Mouse (Mus musculus): ENCODE results near the gene Psmc3ip. TPM values are rescaled to one million over a fixed set of nuclear protein-coding genes. Genes with fewer than 3 reads are reported as not detected.
A peak's percentile ranks its signal among the peaks of the same experiment; 100 is the strongest.
"Not testable (repeated sequence)": the region's sequence is repeated elsewhere in the genome, so short reads cannot be mapped to it uniquely, and the experiment has no call there.

Psmc3ip gene
- polyA plus RNA-seq, 1 experiment from 2014 or later, result 43.5 TPM

DNA sequence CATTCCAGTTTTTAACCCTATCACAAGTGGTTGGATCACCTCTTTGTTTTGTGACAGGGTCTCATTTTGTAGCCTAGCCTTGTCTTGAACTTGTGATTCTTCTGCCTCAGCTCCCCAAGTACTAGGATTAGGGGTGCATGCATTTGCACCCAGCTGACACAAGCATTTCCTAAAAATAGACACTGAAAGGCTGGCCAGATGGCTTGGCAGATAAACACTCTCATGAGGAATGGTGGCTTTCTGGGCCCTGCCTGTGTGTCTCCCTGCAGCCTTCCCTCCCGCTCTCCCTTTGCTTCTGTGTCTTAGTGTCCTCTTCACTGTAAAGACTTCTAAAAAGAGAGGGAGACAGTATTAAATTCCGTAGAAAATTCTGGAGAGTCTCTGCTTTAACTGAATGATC lies 36.0 kb upstream of the Psmc3ip start:
- 89% methylated on average over 2 of the region's 2 CpGs for WGBS

DNA sequence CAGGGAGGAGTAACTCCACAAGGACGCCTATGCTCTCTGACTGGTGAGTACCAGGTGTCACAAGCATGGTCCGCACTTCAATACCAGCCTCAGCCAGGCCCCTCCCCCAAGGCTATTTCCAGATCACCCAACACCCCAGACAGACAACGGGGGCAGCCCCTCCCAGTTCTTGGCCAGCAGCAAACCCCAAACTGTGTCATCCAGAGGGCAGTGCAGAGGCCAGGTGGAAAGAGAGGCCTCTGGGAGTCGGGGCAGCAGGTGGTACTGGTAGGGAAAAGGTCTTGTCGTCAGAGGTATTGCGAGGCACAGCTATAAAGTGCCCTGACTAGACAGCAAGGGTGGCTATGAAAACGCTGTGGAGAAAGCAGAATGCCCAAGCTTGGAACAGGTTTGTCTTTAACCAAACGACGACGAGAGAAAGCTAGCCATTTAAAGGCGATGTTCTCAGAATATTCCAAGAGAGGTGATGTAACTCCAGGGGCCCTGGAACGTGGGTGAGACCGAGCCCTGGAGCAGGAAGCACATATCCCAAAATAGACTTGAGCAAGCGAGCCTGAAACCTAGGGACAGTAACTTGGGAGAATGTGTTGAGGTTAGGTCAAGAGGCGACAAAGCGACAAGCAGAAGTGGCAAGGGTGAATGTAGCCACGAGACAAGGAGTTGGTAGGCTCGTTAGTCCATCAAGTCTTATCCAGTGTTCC lies 35.0 kb upstream of the Psmc3ip start:
- ATAC-seq (ENCODE audit: insufficient number of reproducible peaks, insufficient read depth, low FRiP score, low TSS enrichment, low read depth), result no peak
- no peaks in the 10 kb centered on the region for H3K27me3 ChIP-seq
- no peak overlapping the region for H3K27ac ChIP-seq
- no peaks in the 10 kb centered on the region for H3K4me1 ChIP-seq
- WGBS, result 48% methylated on average over 18 of the region's 18 CpGs
- no peak overlapping the region for H3K4me3 ChIP-seq
- H3K9me3 ChIP-seq, result peaks cover 9% of the 10 kb centered on the region; the same call in 1 of the 2 replicates
- no peak overlapping the region for H3K4me2 ChIP-seq
- H3K36me3 ChIP-seq, result peaks cover 18% of the 10 kb centered on the region
- H3K9ac ChIP-seq, result no peak overlapping the region

More for the DNA sequence above, 36.0 kb upstream of the Psmc3ip start:
- H3K4me3 ChIP-seq, result no peak overlapping the region
- H3K9me3 ChIP-seq, result peaks cover 9% of the 10 kb centered on the region; the same call in 1 of the 2 replicates
- H3K36me3 ChIP-seq, result peaks cover 8% of the 10 kb centered on the region
- no peaks in the 10 kb centered on the region for H3K4me1 ChIP-seq
- H3K27me3 ChIP-seq, result no peaks in the 10 kb centered on the region
- H3K9ac ChIP-seq, result no peak overlapping the region
- no peak overlapping the region for H3K4me2 ChIP-seq
- no peak for ATAC-seq (ENCODE audit: insufficient number of reproducible peaks, insufficient read depth, low FRiP score, low TSS enrichment, low read depth)
- H3K27ac ChIP-seq, result no peak overlapping the region

DNA sequence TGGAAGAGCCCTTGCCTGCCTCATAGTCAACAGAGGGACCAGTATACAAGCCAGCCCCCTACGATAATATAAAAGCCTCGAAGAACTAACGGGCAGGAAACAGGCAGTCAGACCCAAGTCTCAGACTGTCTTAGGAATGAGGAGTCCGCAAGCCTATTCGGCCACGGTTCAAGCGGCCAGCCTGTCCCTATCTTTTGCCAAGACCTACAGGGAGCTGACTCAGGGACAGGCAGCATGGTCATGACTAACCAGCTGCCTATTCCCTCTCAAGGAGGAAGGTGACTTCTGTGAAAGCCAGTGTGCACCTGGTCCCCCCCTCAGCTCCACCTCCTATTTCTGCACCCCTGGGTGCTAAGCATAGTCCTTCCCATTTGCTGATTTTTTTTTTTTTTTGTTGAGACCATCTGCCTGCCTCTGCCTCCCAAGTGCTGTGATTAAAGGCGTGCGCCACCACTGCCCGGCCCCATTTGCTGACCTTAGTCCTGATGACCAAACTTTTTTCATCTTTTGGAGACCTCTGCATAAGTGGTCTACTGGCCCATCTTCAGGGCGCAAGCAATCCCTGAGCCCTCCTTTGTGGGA lies 33.9 kb upstream of the Psmc3ip start:
- peaks cover 9% of the 10 kb centered on the region; the same call in 1 of the 2 replicates for H3K9me3 ChIP-seq
- H3K4me2 ChIP-seq, result no peak overlapping the region
- no peak for ATAC-seq (ENCODE audit: insufficient number of reproducible peaks, insufficient read depth, low FRiP score, low TSS enrichment, low read depth)
- H3K9ac ChIP-seq, result no peak overlapping the region
- 86% methylated on average over 11 of the region's 11 CpGs for WGBS
- H3K4me3 ChIP-seq, result no peak overlapping the region
- H3K27me3 ChIP-seq, result no peaks in the 10 kb centered on the region
- H3K36me3 ChIP-seq, result peaks cover 24% of the 10 kb centered on the region
- H3K27ac ChIP-seq, result no peak overlapping the region
- H3K4me1 ChIP-seq, result no peaks in the 10 kb centered on the region

GRCm38 (mm10) chr11:101127075-101127474 lies 31.8 kb upstream of the Psmc3ip start:
- no peak for ATAC-seq (ENCODE audit: insufficient number of reproducible peaks, insufficient read depth, low FRiP score, low TSS enrichment, low read depth)
- no peak overlapping the region for H3K4me2 ChIP-seq
- H3K9me3 ChIP-seq, result peaks cover 9% of the 10 kb centered on the region; the same call in 1 of the 2 replicates
- H3K4me3 ChIP-seq, result no peak overlapping the region
- H3K27me3 ChIP-seq, result no peaks in the 10 kb centered on the region
- no peak overlapping the region for H3K9ac ChIP-seq
- 100% methylated on average over 1 of the region's 1 CpGs for WGBS
- H3K4me1 ChIP-seq, result no peaks in the 10 kb centered on the region
- H3K27ac ChIP-seq, result no peak overlapping the region
- H3K36me3 ChIP-seq, result peaks cover 43% of the 10 kb centered on the region

GRCm38 (mm10) chr11:101125008-101125407 lies 29.8 kb upstream of the Psmc3ip start:
- H3K36me3 ChIP-seq, result peaks cover 43% of the 10 kb centered on the region
- peaks cover 12% of the 10 kb centered on the region for H3K4me1 ChIP-seq
- not testable (repeated sequence) for H3K4me2 ChIP-seq; ATAC-seq (ENCODE audit: insufficient number of reproducible peaks, insufficient read depth, low FRiP score, low TSS enrichment, low read depth); H3K27me3 ChIP-seq; H3K27ac ChIP-seq; H3K9me3 ChIP-seq; H3K4me3 ChIP-seq; H3K9ac ChIP-seq
- 94% methylated on average over 9 of the region's 9 CpGs for WGBS

GRCm38 (mm10) chr11:101124494-101124893 lies 29.3 kb upstream of the Psmc3ip start:
- H3K4me2 ChIP-seq; ATAC-seq (ENCODE audit: insufficient number of reproducible peaks, insufficient read depth, low FRiP score, low TSS enrichment, low read depth); H3K27me3 ChIP-seq; H3K27ac ChIP-seq; H3K9ac ChIP-seq; H3K9me3 ChIP-seq; H3K4me3 ChIP-seq: not testable (repeated sequence)
- peaks cover 43% of the 10 kb centered on the region for H3K36me3 ChIP-seq
- H3K4me1 ChIP-seq, result peaks cover 12% of the 10 kb centered on the region
- WGBS, result 94% methylated on average over 8 of the region's 8 CpGs

DNA sequence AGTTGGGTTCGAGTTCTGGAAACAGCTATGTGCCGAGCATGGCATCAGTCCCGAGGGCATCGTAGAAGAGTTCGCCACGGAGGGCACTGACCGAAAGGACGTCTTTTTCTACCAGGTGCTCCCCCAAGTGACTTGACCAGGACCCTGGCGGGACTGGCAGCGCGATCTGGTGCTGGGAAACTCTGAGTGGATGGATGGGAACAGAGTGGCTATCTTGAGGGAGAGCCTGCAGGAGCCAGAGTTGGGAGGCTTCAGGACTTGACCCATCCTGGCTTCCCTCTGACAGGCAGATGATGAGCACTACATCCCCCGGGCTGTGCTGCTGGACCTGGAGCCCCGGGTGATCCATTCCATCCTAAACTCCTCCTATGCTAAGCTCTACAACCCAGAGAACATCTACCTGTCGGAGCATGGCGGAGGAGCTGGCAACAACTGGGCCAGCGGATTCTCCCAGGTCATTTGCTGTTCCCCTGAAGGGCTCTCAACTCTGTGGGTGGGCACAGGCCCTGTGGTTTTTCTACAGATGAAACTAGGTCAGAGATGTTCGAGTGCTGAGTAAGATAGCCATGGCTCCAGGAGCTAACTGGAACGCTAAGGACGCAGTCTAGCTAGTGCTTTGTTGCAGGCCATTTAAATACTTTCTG lies 25.4 kb upstream of the Psmc3ip start:
- peak overlapping the region; percentile 95 for H3K4me2 ChIP-seq
- 20% methylated on average over 19 of the region's 19 CpGs for WGBS
- peak overlapping the region; percentile 98 for H3K4me3 ChIP-seq
- peaks cover 42% of the 10 kb centered on the region for H3K36me3 ChIP-seq
- H3K27me3 ChIP-seq, result no peaks in the 10 kb centered on the region
- ATAC-seq (ENCODE audit: insufficient number of reproducible peaks, insufficient read depth, low FRiP score, low TSS enrichment, low read depth), result no peak
- peak overlapping the region; percentile 96 for H3K9ac ChIP-seq
- H3K27ac ChIP-seq, result peak overlapping the region; percentile 91
- peaks cover 28% of the 10 kb centered on the region for H3K4me1 ChIP-seq
- H3K9me3 ChIP-seq, result no peaks in the 10 kb centered on the region

- Histone ChIP-seq H3K9me3 (no peaks in the 10 kb centered on the region), H3K4me3 (peak within 1 kb of the TSS; percentile 98), H3K4me1 (peaks cover 28% of the 10 kb centered on the region), H3K4me2 (peak within 1 kb of the TSS; percentile 95), H3K27ac (peak within 1 kb of the TSS; percentile 91), H3K9ac (peak within 1 kb of the TSS; percentile 96), H3K36me3 (peaks cover 35% of the 10 kb centered on the region), H3K27me3 (no peaks in the 10 kb centered on the region)
- under 1% methylated on average over 61 of the region's 61 CpGs for WGBS
- peak; percentile 94 for ATAC-seq (ENCODE audit: insufficient number of reproducible peaks, insufficient read depth, low FRiP score, low TSS enrichment, low read depth)
These were observed 24.7 kb upstream of the Psmc3ip start, which contains the start of the genes Retreg3 and Tubg1 for GRCm38 (mm10) chr11:101119761-101120544. Gene Retreg3, minus strand, starts transcription at chr11:101119893. Gene Tubg1, plus strand, starts transcription at chr11:101119938.

DNA sequence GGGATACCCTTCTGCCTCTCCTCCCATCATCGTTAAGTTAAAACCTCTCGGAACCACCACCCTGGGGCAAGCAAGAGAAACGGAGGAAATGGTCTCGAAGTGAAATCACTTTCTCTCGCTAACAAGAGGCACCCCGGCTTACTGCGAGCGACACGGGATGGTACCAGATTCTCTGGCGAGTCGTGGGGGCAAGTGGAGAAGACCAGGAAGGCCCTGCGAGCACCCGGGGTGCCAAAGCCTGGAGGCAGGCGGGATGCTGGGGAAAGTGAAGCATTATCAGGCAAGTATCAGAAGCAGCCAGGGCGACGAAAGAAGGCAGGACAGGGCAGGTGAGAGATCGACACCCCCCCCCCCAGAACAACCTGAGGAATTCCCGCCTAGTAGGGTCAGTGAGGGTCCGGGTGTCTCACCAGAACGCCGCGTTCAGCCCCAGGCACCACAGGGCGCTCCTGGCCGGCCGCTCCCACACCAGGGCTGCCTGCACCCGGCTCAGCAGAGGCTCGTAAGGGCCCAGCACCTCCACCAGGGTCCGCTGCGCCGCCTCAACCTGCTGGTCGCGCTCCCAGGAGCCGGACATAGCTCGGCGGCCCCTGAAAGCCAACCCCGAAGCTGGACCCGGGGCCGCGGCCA lies 24.0 kb upstream of the Psmc3ip start:
- Histone ChIP-seq H3K36me3 (peaks cover 31% of the 10 kb centered on the region), H3K27ac (peak overlapping the region; percentile 78), H3K4me2 (peak overlapping the region; percentile 95), H3K27me3 (no peaks in the 10 kb centered on the region), H3K9me3 (no peaks in the 10 kb centered on the region), H3K4me1 (peaks cover 28% of the 10 kb centered on the region), H3K4me3 (peak overlapping the region; percentile 98), H3K9ac (peak overlapping the region; percentile 96)
- ATAC-seq (ENCODE audit: insufficient number of reproducible peaks, insufficient read depth, low FRiP score, low TSS enrichment, low read depth), result peak; percentile 70
- under 1% methylated on average over 39 of the region's 39 CpGs for WGBS

GRCm38 (mm10) chr11:101118105-101118504 lies 22.9 kb upstream of the Psmc3ip start:
- ATAC-seq (ENCODE audit: insufficient number of reproducible peaks, insufficient read depth, low FRiP score, low TSS enrichment, low read depth), result no peak
- Histone ChIP-seq H3K27me3 (no peaks in the 10 kb centered on the region), H3K36me3 (peaks cover 21% of the 10 kb centered on the region), H3K9ac (peak overlapping the region; percentile 96), H3K9me3 (no peaks in the 10 kb centered on the region), H3K4me2 (peak overlapping the region; percentile 95), H3K27ac (no peak overlapping the region), H3K4me3 (peak overlapping the region; percentile 98), H3K4me1 (peaks cover 28% of the 10 kb centered on the region)
- 35% methylated on average over 4 of the region's 4 CpGs for WGBS

- WGBS, result 62% methylated on average over 2 of the region's 2 CpGs
- no peaks in the 10 kb centered on the region for H3K27me3 ChIP-seq
- H3K4me2 ChIP-seq, result no peak overlapping the region
- H3K9ac ChIP-seq, result peak overlapping the region; percentile 12; the same call in 1 of the 2 replicates
- peaks cover 12% of the 10 kb centered on the region for H3K36me3 ChIP-seq
- H3K4me3 ChIP-seq, result no peak overlapping the region
- H3K27ac ChIP-seq, result no peak overlapping the region
- no peak for ATAC-seq (ENCODE audit: insufficient number of reproducible peaks, insufficient read depth, low FRiP score, low TSS enrichment, low read depth)
- H3K9me3 ChIP-seq, result no peaks in the 10 kb centered on the region
- peaks cover 18% of the 10 kb centered on the region for H3K4me1 ChIP-seq
These were observed 20.3 kb upstream of the Psmc3ip start for GRCm38 (mm10) chr11:101115564-101115963.
